Mouse (Mus musculus) embryonic facial prominence, embryonic 13.5 days (tissue): ENCODE measurements at regions not wholly inside any gene's neighbourhood (a gene's known extent, or its start where the extent isn't known, plus 50 kb on each side); places are given as distances from the start of the nearest gene placed in this dataset.

Experiments used
- ATAC-seq: fragments of 200-750 bp; cut with Nextera tagmentation; 2 replicates; pipeline ENCODE4 v1.8.0; 2017; ENCODE audit warnings: low read depth; ENCODE audit not compliant: insufficient number of reproducible peaks, insufficient read depth, low FRiP score, low TSS enrichment
- H3K27ac ChIP-seq: fragments of 300-500 bp; sonication (generic); 2 replicates; pipeline ENCODE4 v1.5.1; 2015; ENCODE audit warnings: moderate library complexity, mild to moderate bottlenecking, inconsistent platforms
- H3K27me3 ChIP-seq: fragments of 300-500 bp; sonication (generic); 2 replicates; pipeline ENCODE4 v1.6.1; 2015; ENCODE audit warnings: mild to moderate bottlenecking, inconsistent platforms
- H3K36me3 ChIP-seq: fragments of 300-500 bp; sonication (generic); 2 replicates; pipeline ENCODE4 v1.6.1; 2015; ENCODE audit warnings: mild to moderate bottlenecking, inconsistent platforms
- H3K4me1 ChIP-seq: fragments of 300-500 bp; sonication (generic); 2 replicates; pipeline ENCODE4 v1.6.1; 2015; ENCODE audit warnings: inconsistent platforms
- H3K4me2 ChIP-seq: fragments of 300-500 bp; sonication (generic); 2 replicates; pipeline ENCODE4 v1.6.1; 2015; ENCODE audit warnings: moderate library complexity, mild to moderate bottlenecking, inconsistent platforms
- H3K4me3 ChIP-seq: fragments of 300-500 bp; sonication (generic); 2 replicates; pipeline ENCODE4 v1.5.1; 2015; ENCODE audit warnings: mild to moderate bottlenecking, inconsistent platforms
- H3K9ac ChIP-seq: fragments of 300-500 bp; sonication (generic); 2 replicates; pipeline ENCODE4 v1.6.1; 2015; ENCODE audit warnings: mild to moderate bottlenecking, inconsistent platforms
- H3K9me3 ChIP-seq: fragments of 300-500 bp; sonication (generic); 2 replicates; pipeline ENCODE4 v1.6.1; 2016; ENCODE audit warnings: inconsistent platforms
- WGBS: fragments of 180-500 bp; shearing (Covaris S2); methylation state at CpG from one replicate; pipeline ENCODE4 v1.1.7; 2015; ENCODE audit warnings: mixed read lengths; 5-methylcytosine and 5-hydroxymethylcytosine counted together

- 79% methylated on average over 7 of the region's 7 CpGs for WGBS
- ATAC-seq, result no peak
- H3K4me1 ChIP-seq, result no peaks in the 10 kb centered on the region
- no peak overlapping the region for H3K4me3 ChIP-seq
- no peak overlapping the region for H3K27ac ChIP-seq
- H3K36me3 ChIP-seq, result no peaks in the 10 kb centered on the region
- no peak overlapping the region for H3K4me2 ChIP-seq
- H3K9ac ChIP-seq, result no peak overlapping the region
- H3K27me3 ChIP-seq, result no peaks in the 10 kb centered on the region
- H3K9me3 ChIP-seq, result no peaks in the 10 kb centered on the region
These were observed 148.0 kb upstream of the 4933402D24Rik start for GRCm38 (mm10) chr1:63916907-63917650.

DNA sequence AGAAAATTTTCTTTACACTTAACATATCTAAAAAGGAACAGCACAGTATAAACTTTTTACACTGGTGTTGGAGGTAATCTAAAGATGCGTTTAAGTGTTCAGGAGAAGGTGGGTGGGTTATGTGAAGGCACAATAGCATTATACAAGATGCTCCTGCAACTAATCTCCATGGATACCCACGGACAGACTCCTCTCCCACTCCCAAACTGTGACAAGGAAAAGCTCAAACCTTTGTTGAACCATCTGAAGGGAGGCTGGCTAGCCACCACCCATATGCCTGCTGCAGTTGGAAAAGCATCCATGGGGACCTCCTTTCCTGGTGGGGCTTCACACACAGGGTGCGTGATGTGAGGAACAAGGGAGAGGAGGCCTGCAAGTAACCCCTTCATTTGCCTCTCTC, 141.7 kb upstream of the 4933402D24Rik start:
- Histone ChIP-seq H3K27ac (no peak overlapping the region), H3K27me3 (no peaks in the 10 kb centered on the region), H3K4me1 (no peaks in the 10 kb centered on the region), H3K4me3 (no peak overlapping the region), H3K36me3 (no peaks in the 10 kb centered on the region), H3K9ac (no peak overlapping the region), H3K9me3 (no peaks in the 10 kb centered on the region), H3K4me2 (no peak overlapping the region)
- no peak for ATAC-seq
- WGBS, result 78% methylated on average over 3 of the region's 3 CpGs

DNA sequence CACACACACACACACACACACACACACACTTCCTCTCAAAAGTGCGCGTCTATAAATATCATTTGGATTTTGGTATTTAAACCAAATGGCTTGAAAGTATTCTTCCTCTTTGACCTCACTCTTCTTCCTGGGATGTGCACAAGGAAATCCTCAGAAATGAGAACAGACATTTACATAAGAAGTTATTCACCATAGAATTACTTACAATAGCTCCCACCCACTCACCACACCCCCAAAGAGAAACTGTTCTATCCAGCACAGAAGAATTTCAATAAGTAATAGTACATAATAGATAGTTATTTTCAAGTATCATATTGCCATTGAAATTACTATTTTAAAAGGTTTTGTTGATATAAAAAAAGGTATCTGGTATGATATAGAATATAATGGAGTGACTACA, 140.1 kb upstream of the 4933402D24Rik start:
- Histone ChIP-seq H3K27me3 (no peaks in the 10 kb centered on the region), H3K27ac (no peak overlapping the region), H3K4me2 (no peak overlapping the region), H3K4me3 (no peak overlapping the region), H3K9me3 (no peaks in the 10 kb centered on the region), H3K9ac (no peak overlapping the region), H3K36me3 (no peaks in the 10 kb centered on the region), H3K4me1 (no peaks in the 10 kb centered on the region)
- WGBS, result 81% methylated on average over 2 of the region's 2 CpGs
- ATAC-seq, result no peak

DNA sequence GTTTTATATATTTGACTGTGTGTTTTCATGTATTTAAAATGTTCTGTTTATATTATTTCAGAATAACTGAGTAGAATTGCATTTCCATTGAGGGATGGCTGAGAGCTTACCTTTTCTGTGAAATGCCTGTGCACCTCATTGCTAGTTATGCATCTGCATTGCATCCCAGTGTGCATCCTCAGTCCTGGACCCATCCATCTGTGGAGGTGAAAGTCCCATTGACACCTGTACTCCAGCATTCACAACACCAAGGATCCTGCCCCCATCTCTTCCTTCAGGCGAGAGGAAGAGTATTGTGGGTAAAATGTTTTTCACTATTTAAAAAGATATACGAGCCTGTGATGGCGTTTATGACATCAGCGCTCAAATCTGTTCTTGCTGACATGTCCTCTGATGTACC, 134.6 kb upstream of the 4933402D24Rik start:
- H3K9ac ChIP-seq, result no peak overlapping the region
- WGBS, result 87% methylated on average over 4 of the region's 4 CpGs
- no peaks in the 10 kb centered on the region for H3K27me3 ChIP-seq
- no peaks in the 10 kb centered on the region for H3K36me3 ChIP-seq
- ATAC-seq, result no peak
- no peaks in the 10 kb centered on the region for H3K4me1 ChIP-seq
- no peaks in the 10 kb centered on the region for H3K9me3 ChIP-seq
- H3K27ac ChIP-seq, result no peak overlapping the region
- H3K4me2 ChIP-seq, result no peak overlapping the region
- no peak overlapping the region for H3K4me3 ChIP-seq

DNA sequence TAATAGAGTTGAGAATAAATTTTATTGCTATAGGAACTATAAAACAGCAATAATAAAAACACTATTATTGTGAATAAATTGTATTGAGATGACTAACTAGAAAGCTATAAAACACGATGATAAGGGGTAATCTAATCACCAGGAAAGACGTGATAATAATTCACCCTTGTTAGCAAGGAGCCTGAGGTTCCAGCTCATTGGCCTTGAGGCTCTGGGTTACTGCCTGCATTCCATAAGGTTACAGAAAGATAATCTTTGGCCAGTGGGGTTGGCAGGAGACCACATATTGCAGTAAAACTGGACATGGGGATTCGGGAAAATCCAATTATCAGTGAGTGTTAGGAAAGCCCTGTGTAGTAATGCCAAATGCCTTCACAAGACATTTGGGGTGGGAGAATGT, 134.1 kb upstream of the 4933402D24Rik start:
- WGBS, result 66% methylated on average over 3 of the region's 3 CpGs
- H3K4me1 ChIP-seq, result no peaks in the 10 kb centered on the region

DNA sequence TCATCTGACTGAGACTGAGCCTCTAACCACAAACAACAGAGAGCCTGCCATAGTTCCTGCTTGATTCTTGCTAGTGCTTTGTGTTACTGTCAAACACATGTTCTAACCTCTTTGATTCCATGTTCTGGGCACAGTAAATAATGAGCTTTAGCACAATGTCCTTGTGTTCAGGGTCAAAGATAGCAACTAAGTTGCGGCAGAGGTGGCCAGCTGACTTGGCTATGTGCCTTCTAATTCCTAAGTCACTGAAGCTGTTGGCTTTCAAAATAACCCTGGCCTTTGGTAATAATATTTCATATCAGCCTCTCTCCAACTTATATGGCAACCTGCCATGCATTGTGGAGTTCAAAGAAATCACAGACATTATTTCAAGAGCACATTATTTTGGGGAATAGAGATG, 133.3 kb upstream of the 4933402D24Rik start:
- H3K4me2 ChIP-seq, result no peak overlapping the region
- H3K36me3 ChIP-seq, result no peaks in the 10 kb centered on the region
- no peaks in the 10 kb centered on the region for H3K27me3 ChIP-seq
- no peak overlapping the region for H3K4me3 ChIP-seq
- H3K9me3 ChIP-seq, result no peaks in the 10 kb centered on the region
- H3K4me1 ChIP-seq, result 0 out of 2 replicates have a peak, but pooled peaks cover 3% of the 10 kb centered on the region
- ATAC-seq, result no peak
- no peak overlapping the region for H3K9ac ChIP-seq
- 79% methylated on average over 1 of the region's 1 CpGs for WGBS
- no peak overlapping the region for H3K27ac ChIP-seq

More for the DNA sequence above, 134.1 kb upstream of the 4933402D24Rik start:
- ATAC-seq, result no peak
- Histone ChIP-seq H3K27me3 (no peaks in the 10 kb centered on the region), H3K27ac (no peak overlapping the region), H3K36me3 (no peaks in the 10 kb centered on the region), H3K9ac (no peak overlapping the region), H3K9me3 (no peaks in the 10 kb centered on the region), H3K4me3 (no peak overlapping the region), H3K4me2 (no peak overlapping the region)

- Histone ChIP-seq H3K4me3 (no peak overlapping the region), H3K4me1 (0 out of 2 replicates have a peak, but pooled peaks cover 4% of the 10 kb centered on the region), H3K27me3 (no peaks in the 10 kb centered on the region), H3K9me3 (no peaks in the 10 kb centered on the region), H3K36me3 (no peaks in the 10 kb centered on the region), H3K4me2 (no peak overlapping the region), H3K27ac (no peak overlapping the region), H3K9ac (no peak overlapping the region)
- no peak for ATAC-seq
- WGBS, result 78% methylated on average over 10 of the region's 10 CpGs
These were observed 130.8 kb upstream of the 4933402D24Rik start for GRCm38 (mm10) chr1:63899631-63900577.

DNA sequence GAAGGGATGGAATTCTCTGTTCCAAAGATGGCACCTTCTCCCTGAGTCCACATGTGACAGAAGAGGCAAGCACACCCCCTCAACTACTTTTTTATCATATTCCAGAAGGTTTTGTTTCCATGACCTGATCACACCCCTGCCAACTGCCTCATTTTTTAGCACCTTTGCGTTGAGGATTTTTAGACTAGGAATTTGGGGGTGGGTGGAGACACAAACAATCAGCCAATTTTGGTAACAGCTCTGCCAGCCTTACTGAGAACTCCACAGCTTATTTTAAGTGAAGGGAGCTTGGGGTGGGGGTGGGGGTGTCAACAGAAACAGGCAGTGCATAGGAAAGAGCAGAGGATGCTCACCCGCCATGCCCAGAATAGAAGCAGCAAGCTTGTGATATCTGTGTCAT, 129.7 kb upstream of the 4933402D24Rik start:
- H3K4me1 ChIP-seq, result 0 out of 2 replicates have a peak, but pooled peaks cover 4% of the 10 kb centered on the region
- ATAC-seq, result no peak
- WGBS, result 80% methylated on average over 2 of the region's 2 CpGs
- no peaks in the 10 kb centered on the region for H3K9me3 ChIP-seq
- H3K27ac ChIP-seq, result no peak overlapping the region
- no peaks in the 10 kb centered on the region for H3K27me3 ChIP-seq
- H3K4me3 ChIP-seq, result no peak overlapping the region
- no peak overlapping the region for H3K9ac ChIP-seq
- no peak overlapping the region for H3K4me2 ChIP-seq
- H3K36me3 ChIP-seq, result no peaks in the 10 kb centered on the region

DNA sequence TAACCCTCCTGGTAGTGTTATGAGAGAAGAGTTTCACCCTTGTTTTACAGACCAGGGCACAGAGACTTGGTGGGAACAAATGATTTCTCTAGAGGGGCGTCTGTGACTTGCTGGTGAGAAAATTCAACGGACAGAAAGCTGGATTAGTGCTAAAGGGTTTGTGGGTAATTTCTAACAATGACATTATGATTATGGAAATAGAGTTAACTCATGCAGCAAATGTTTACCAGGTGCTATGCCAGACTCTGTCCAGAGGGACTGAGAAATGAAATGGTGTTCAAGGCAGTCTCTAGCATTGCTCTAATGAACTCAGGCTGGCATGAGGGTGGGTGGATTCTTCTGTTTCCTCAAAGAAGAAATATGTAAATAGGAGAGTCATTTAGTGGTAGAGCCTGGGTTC, 128.5 kb upstream of the 4933402D24Rik start:
- H3K27me3 ChIP-seq, result no peaks in the 10 kb centered on the region
- H3K9me3 ChIP-seq, result no peaks in the 10 kb centered on the region
- no peak overlapping the region for H3K27ac ChIP-seq
- H3K4me3 ChIP-seq, result no peak overlapping the region
- H3K36me3 ChIP-seq, result no peaks in the 10 kb centered on the region
- 41% methylated on average over 2 of the region's 2 CpGs for WGBS
- 0 out of 2 replicates have a peak, but pooled peaks have one; percentile 20 for ATAC-seq
- H3K4me2 ChIP-seq, result no peak overlapping the region
- H3K4me1 ChIP-seq, result 0 out of 2 replicates have a peak, but pooled peaks cover 4% of the 10 kb centered on the region
- no peak overlapping the region for H3K9ac ChIP-seq

DNA sequence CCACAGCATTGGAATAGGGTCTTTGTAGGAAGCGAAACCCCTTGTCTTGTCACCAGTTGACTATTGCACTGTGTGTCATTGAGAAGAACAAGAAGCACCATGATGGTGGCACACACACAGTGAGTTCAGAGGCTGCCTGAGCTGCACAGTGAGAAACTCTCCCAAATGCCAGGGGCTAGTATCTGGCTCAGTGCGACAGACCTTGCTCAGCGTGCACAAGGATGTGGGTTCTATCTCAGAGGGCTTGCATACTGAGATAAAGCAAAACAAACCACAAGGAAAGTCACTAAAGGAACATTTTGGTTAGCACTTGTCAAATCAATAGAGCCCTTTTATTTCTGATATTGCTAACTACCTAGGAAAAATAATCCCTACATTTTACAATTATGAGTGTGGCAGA, 110.5 kb upstream of the 4933402D24Rik start:
- no peak overlapping the region for H3K27ac ChIP-seq
- no peak overlapping the region for H3K9ac ChIP-seq
- peaks cover 6% of the 10 kb centered on the region for H3K4me1 ChIP-seq
- no peak for ATAC-seq
- no peak overlapping the region for H3K4me2 ChIP-seq
- 87% methylated on average over 3 of the region's 3 CpGs for WGBS
- H3K4me3 ChIP-seq, result no peak overlapping the region
- no peaks in the 10 kb centered on the region for H3K27me3 ChIP-seq
- H3K36me3 ChIP-seq, result no peaks in the 10 kb centered on the region
- H3K9me3 ChIP-seq, result peaks cover 3% of the 10 kb centered on the region; the same call in 1 of the 2 replicates

GRCm38 (mm10) chr1:63876589-63877251, 107.7 kb upstream of the 4933402D24Rik start:
- Histone ChIP-seq H3K27ac (no peak overlapping the region), H3K4me1 (peaks cover 6% of the 10 kb centered on the region), H3K27me3 (no peaks in the 10 kb centered on the region), H3K9me3 (no peaks in the 10 kb centered on the region), H3K9ac (no peak overlapping the region), H3K36me3 (no peaks in the 10 kb centered on the region), H3K4me3 (no peak overlapping the region), H3K4me2 (no peak overlapping the region)
- no peak for ATAC-seq
- WGBS, result 57% methylated on average over 5 of the region's 5 CpGs
